Mouse (Mus musculus) heart, postnatal 0 days (tissue): Measurements from ENCODE around the gene Cd19.
"Not testable (repeated sequence)": the region's sequence is repeated elsewhere in the genome, so short reads cannot be mapped to it uniquely, and the experiment has no call there.

Source experiments
- CTCF ChIP-seq: IDR thresholded peaks from 2 replicates; pipeline ENCODE4 v1.5.1; 2016; ENCODE audit warnings: antibody characterized with exemption, control low read depth, low read depth
- EP300 ChIP-seq: IDR thresholded peaks from 2 replicates; pipeline ENCODE4 v1.6.1; 2016; ENCODE audit warnings: antibody characterized with exemption, low read depth

GRCm38 (mm10) chr7:126402518-126402917 is 12.2 kb downstream of the Cd19 start:
- not testable (repeated sequence) for TF ChIP-seq CTCF, EP300
